Mouse (Mus musculus) G1E (cell line): ENCODE data around the gene Adgrg2.

Experiments
- CTCF ChIP-seq: IDR thresholded peaks from 2 replicates; pipeline ENCODE4 v1.5.1; 2012; ENCODE audit warnings: low read depth, low read length, inconsistent platforms, mixed read lengths
- GATA1 ChIP-seq: IDR thresholded peaks from 2 replicates; pipeline ENCODE4 v1.6.1; 2012; ENCODE audit warnings: borderline replicate concordance, low read length, inconsistent platforms, mixed read lengths
- POLR2AphosphoS5 ChIP-seq: IDR thresholded peaks from 2 replicates; pipeline ENCODE4 v1.6.1; 2012; ENCODE audit warnings: low read depth, low read length, inconsistent platforms; ENCODE audit not compliant: insufficient replicate concordance
- TAL1 ChIP-seq: conservative IDR thresholded peaks from 2 replicates; pipeline ENCODE4 v1.6.1; 2012; ENCODE audit warnings: low read depth, low read length, inconsistent platforms, mixed read lengths

- TF ChIP-seq CTCF (no peak), POLR2AphosphoS5 (no peak), GATA1 (no peak), TAL1 (no peak)
Observed at GRCm38 (mm10) chrX:160412930-160413453, 22.5 kb downstream of the Adgrg2 start.
